Mouse (Mus musculus) lung, adult 2 months (tissue): ENCODE measurements around the gene Pin1. TPM values are rescaled to one million over a fixed set of nuclear protein-coding genes. Genes with fewer than 3 reads are reported as not detected.

Experiments
- DNase-seq: peaks from one replicate; pipeline ENCODE4 v3.0.0; 2022
- H3K4me1 ChIP-seq: fragments of 200-500 bp; 2 replicates; pipeline ENCODE4 v1.6.1; 2011; ENCODE audit warnings: low read length; ENCODE audit not compliant: control insufficient read depth, insufficient read depth
- H3K4me3 ChIP-seq: fragments of 200-500 bp; replicated peaks from 2 replicates; pipeline ENCODE3; 2011; ENCODE audit warnings: low read depth, mild to moderate bottlenecking, control low read depth, low read length; ENCODE audit errors: extremely low read depth
- CTCF ChIP-seq: fragments of 200-500 bp; IDR thresholded peaks from 2 replicates; pipeline ENCODE4 v1.5.1; 2011; ENCODE audit warnings: mild to moderate bottlenecking, low read length, control low read depth; ENCODE audit not compliant: insufficient read depth
- POLR2A ChIP-seq: fragments of 200-500 bp; IDR thresholded peaks from 2 replicates; pipeline ENCODE4 v1.6.1; 2011; ENCODE audit warnings: low read depth, mild to moderate bottlenecking, control low read depth, low read length, borderline replicate concordance; ENCODE audit errors: extremely low read depth
- WGBS: fragments of 180-500 bp; shearing (Covaris S2); methylation state at CpG from one replicate; pipeline ENCODE4 v1.1.7; 2018; 5-methylcytosine and 5-hydroxymethylcytosine counted together
- polyA plus RNA-seq: library from polyadenylated mRNA; depleted of rRNA; stranded (reverse); fragments of >200 nt; gene quantifications from 2 replicates; pipeline ENCODE4 v1.2.3, GENCODE M21; 2012

The Pin1 gene
- polyA plus RNA-seq, 1 experiment, result 14.8 TPM

DNA sequence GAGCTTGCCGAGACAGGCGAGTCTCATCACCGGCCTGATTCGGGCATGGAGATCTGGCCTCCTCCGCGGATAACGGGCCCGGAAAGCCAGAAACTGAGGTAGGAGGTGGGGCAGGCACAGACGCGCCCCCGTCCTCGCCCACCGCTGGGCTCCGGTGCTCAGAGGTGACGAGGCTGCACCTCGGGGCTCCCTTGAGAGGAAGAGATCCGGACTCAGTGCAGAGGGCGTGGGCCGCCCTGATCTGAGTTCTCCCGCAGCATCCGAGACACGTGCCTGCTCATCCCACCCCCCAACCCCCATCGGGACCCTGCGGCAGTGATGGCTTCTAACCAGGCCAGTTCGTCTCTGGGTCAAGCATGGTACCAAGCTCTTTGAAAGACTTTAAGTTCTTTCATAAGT, 364 bp downstream of the Pin1 start:
- under 1% methylated on average over 25 of the region's 25 CpGs for WGBS
- DNase-seq, result no peak
- TF ChIP-seq CTCF (no peak), POLR2A (no peak)
- Histone ChIP-seq H3K4me1 (peaks cover 3% of the 10 kb centered on the region), H3K4me3 (peak overlapping the region; percentile 77)

DNA sequence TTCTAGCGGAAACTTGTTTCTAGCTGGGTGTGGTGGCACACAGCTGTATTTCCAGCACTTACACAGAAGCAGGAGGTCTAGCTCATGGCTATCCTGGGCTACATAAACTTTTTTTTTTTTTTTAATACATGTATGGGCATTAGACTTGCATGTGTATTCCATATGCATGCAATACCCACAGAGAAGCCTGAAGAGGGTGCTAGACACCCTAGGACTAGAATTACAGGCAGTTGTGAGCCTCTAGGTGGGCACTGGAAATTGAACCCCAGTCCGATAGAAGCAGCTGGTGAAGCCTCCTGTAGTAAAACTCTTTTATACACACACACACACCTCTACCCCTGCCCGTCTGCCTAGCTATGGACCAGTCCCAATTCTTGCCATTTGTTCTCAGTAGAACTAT, 2.0 kb downstream of the Pin1 start:
- TF ChIP-seq CTCF (no peak), POLR2A (no peak)
- DNase-seq, result no peak
- Histone ChIP-seq H3K4me3 (no peak overlapping the region), H3K4me1 (peaks cover 3% of the 10 kb centered on the region)
- WGBS, result 87% methylated on average over 3 of the region's 3 CpGs

DNA sequence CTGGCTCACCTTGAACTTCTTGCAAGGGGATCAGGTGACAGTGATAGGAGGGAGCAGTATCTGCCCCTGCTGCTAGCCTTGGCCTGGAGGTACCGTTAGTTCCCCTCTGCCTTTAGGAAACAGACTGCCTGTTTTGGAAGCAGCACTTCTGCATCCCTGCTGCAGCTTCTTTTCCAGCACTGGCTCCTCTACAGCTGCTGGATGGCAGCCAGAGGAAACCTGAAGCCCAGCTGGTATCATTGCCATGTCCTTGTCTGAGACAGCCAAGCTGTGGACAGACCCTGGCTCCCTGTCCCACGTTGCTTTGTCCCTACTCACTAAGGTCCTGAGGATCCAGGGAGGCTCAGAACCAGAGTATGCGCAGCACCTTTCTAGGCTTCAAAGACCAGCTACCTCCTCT, 5.7 kb downstream of the Pin1 start:
- H3K4me1 ChIP-seq, result no peaks in the 10 kb centered on the region
- TF ChIP-seq POLR2A (no peak), CTCF (no peak)
- H3K4me3 ChIP-seq, result no peak overlapping the region
- 83% methylated on average over 3 of the region's 3 CpGs for WGBS
- DNase-seq, result no peak

DNA sequence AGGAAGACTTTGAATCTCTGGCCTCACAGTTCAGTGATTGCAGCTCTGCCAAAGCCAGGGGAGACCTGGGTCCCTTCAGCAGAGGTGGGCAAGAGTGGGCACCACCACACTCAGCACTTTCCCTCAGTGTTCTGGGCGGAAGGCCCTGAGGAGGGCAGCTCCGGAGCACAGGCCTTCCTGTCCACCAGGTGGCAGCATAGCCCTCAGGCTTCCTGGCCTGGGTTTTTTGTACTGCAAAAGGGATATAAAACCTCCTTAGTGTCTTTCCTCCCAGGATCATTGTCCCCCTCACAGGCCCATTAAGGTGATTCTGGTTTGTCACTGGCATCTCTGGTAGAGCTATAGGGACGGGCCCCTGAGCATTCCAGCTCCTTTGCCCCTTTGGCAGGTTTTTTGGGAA, 10.4 kb downstream of the Pin1 start:
- TF ChIP-seq CTCF (peak; percentile 74), POLR2A (no peak)
- peak; percentile 55 for DNase-seq
- 54% methylated on average over 3 of the region's 3 CpGs for WGBS
- Histone ChIP-seq H3K4me3 (no peak overlapping the region), H3K4me1 (no peaks in the 10 kb centered on the region)

DNA sequence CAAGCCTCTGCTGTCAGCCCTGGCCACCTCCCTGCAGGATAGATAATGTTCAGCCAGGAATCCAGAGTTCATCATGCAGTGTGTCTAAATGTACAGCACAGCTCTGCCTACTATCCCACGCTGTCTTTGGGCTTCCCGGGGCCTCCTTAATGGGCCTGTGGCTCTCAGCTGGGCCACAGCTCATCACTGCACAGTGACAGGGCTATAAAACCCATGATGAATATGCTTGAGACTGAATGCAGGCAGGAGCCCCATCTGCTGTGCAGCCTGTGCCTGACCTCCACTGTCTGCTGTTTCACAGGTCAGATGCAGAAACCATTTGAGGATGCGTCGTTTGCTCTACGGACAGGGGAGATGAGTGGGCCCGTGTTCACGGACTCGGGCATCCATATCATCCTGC, 11.0 kb downstream of the Pin1 start:
- H3K4me3 ChIP-seq, result no peak overlapping the region
- DNase-seq, result no peak
- H3K4me1 ChIP-seq, result no peaks in the 10 kb centered on the region
- TF ChIP-seq POLR2A (no peak), CTCF (no peak)
- WGBS, result 95% methylated on average over 8 of the region's 8 CpGs

DNA sequence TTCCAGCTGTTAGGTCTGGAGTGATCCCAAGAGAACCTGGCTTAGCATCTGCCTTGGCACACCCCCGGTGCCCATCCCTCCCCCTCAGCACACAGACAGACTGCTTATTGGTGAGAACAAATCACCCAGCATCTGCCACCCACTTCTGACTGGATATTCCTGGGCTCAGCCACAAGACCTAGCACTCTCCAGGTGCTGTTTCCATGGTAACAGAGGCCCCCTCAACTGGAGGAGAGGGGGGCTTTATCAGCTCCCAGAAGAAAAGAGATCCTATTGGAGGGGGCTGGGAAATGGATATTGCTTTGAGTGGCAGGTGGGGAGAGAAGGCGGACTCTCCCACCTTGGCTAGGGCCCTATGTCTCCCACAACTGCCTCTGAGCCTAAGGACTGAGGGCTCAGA, 12.1 kb downstream of the Pin1 start:
- H3K4me1 ChIP-seq, result no peaks in the 10 kb centered on the region
- WGBS, result 84% methylated on average over 2 of the region's 2 CpGs
- no peak for TF ChIP-seq CTCF
- no peak for TF ChIP-seq POLR2A
- no peak overlapping the region for H3K4me3 ChIP-seq
- no peak for DNase-seq

DNA sequence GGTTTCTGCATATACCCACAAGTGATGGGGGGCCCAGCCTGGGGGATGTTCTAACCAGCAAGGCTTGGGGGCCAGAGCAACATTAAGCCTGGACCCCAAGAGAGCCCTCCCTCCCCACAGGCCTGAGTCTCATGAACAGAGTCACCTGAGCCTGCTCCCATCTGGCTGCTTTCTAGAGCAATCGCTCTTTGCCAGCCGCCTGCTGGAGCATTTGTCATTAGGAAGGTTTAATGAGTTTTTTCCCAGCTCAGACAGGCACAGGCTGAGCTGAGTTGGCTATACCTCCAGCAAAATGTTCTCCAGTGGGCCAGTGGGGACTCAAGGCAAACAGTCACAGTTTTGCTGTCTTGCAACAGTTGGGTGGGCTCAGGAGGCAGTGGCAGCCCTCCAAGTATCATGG, 12.5 kb downstream of the Pin1 start:
- Histone ChIP-seq H3K4me1 (no peaks in the 10 kb centered on the region), H3K4me3 (no peak overlapping the region)
- no peak for TF ChIP-seq CTCF
- TF ChIP-seq POLR2A, result no peak
- 82% methylated on average over 2 of the region's 2 CpGs for WGBS
- no peak for DNase-seq

DNA sequence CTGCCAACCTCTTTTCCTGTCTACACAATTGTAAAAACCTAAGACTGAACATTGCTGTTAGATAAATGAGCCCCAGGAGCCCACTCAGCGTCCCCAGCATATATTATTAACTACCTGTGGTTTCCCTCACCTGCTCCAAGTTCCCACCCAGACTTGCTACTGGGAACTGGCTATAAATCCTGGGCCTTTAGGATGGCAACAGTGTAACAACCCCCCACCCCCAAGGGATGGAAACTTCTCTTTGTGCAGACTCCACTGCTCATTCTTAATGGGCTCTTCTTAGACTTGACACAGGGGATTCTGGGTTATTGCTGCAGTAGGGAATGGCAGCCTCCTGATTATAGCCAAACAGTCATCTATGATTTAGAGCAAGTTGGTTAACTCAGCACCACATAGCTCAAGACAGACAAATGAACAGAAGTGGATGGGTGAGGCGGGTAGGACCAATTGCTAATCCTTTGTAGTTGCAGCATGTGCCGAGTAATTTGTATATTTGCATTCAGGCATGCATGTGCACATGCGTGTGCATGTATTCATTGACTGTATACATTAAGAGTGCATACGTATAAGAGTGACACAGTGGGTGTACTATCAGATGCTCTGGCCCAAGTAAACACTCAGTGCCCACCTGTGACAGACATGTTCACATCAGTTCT, 13.2 kb downstream of the Pin1 start:
- H3K4me3 ChIP-seq, result no peak overlapping the region
- WGBS, result 73% methylated on average over 5 of the region's 5 CpGs
- no peaks in the 10 kb centered on the region for H3K4me1 ChIP-seq
- DNase-seq, result no peak
- TF ChIP-seq POLR2A (no peak), CTCF (no peak)

DNA sequence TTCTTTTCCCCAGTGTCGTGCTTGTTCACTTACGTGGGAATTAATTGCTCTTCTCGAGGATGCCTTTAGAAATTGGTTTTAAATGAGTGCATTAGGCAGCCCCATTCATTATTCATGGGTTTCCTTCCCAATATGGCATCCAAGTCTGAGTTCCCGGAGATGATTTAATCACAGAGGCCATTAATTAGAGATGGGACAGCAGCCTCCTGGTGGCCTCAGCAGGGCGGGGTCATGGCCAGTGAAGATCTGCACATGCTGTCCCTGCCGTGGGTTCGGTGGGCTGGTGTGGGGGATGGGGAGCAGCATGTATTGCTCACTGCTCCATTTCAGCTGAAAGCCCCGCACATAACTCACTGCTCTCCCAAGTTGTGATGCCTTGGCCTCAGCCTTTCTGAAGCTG, 14.0 kb downstream of the Pin1 start:
- DNase-seq, result no peak
- no peak overlapping the region for H3K4me3 ChIP-seq
- TF ChIP-seq CTCF (no peak), POLR2A (no peak)
- 36% methylated on average over 8 of the region's 8 CpGs for WGBS
- H3K4me1 ChIP-seq, result no peaks in the 10 kb centered on the region

DNA sequence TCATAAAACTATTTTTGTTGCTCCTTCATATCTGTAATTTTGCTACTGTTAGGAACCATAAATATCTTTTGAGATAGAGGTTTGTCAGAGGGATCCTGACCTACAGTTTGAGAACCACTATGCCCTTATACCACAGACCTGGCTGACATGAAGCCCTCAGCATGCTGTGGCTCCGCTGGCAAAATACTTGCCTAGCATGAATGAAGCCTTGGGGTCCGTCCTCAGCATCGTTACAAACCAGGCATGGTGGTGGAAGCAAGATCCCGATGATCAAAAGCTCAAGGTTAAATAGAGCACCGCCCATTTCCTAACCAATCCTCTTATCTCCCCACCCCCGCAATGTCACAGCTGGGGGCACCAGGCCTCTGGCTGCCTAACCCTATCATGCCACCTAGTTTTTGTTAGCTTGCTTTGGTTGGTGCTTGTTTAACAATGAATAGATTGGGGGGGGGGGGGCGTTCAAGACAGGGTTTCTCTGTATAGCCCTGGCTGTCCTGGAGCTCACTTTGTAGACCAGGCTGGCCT, 14.7 kb downstream of the Pin1 start:
- WGBS, result 17% methylated on average over 7 of the region's 7 CpGs

DNA sequence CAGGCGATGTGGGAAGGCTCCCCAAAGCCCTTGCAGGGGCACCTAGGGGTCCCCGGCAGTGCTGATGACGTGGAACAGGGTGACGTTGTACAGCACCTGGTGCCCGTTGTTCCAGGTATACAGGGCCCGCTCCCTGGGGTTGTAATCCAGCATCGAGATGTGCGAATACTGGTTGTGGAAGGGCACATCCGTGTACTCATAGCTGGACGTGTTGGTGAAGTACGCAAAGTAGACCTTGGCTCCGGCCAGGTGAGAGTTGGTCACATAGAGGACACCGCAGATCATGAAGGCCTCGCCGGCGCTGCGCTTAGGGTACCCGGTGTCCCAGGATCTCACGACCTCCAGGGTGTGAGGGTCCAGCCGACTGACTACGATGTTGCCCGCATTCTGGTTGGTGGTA, 16.2 kb downstream of the Pin1 start:
- TF ChIP-seq CTCF (no peak), POLR2A (no peak)
- Histone ChIP-seq H3K4me3 (no peak overlapping the region), H3K4me1 (no peaks in the 10 kb centered on the region)
- no peak for DNase-seq
- 92% methylated on average over 22 of the region's 22 CpGs for WGBS

More for the DNA sequence above, 14.7 kb downstream of the Pin1 start:
- Histone ChIP-seq H3K4me1 (no peaks in the 10 kb centered on the region), H3K4me3 (no peak overlapping the region)
- TF ChIP-seq POLR2A (no peak), CTCF (no peak)
- no peak for DNase-seq
